Mouse (Mus musculus) small intestine, adult 2 months (tissue): ENCODE results near the gene Tsen34. TPM values are rescaled to one million over a fixed set of nuclear protein-coding genes. Genes with fewer than 3 reads are reported as not detected.

Source experiments
- H3K27ac ChIP-seq: fragments of 200-500 bp; 2 replicates; pipeline ENCODE4 v1.5.1; 2012; ENCODE audit warnings: low read depth, low read length, control low read depth, inconsistent platforms; ENCODE audit not compliant: insufficient read depth
- H3K27me3 ChIP-seq: fragments of 200-500 bp; 2 replicates; pipeline ENCODE4 v1.6.1; 2012; ENCODE audit warnings: mild to moderate bottlenecking, moderate library complexity, low read length, inconsistent platforms; ENCODE audit not compliant: control insufficient read depth, insufficient read depth
- H3K36me3 ChIP-seq: fragments of 200-500 bp; 2 replicates; pipeline ENCODE4 v1.6.1; 2012; ENCODE audit warnings: mild to moderate bottlenecking, low read length, control low read depth, inconsistent platforms; ENCODE audit not compliant: control insufficient read depth, insufficient read depth
- H3K4me1 ChIP-seq: fragments of 200-500 bp; 2 replicates; pipeline ENCODE4 v1.6.1; 2012; ENCODE audit warnings: low read length, inconsistent platforms, mixed read lengths; ENCODE audit not compliant: control insufficient read depth, insufficient read depth, insufficient read length
- H3K4me3 ChIP-seq: fragments of 200-500 bp; 2 replicates; pipeline ENCODE4 v1.5.1; 2012; ENCODE audit warnings: low read depth, mild to moderate bottlenecking, control low read depth, inconsistent platforms, low read length, moderate library complexity
- CTCF ChIP-seq: fragments of 200-500 bp; IDR thresholded peaks from 2 replicates; pipeline ENCODE4 v1.5.1; 2012; ENCODE audit warnings: low read depth, mild to moderate bottlenecking, control low read depth, inconsistent platforms, low read length, moderate library complexity, mixed read lengths; ENCODE audit not compliant: insufficient replicate concordance, insufficient read length; ENCODE audit errors: extremely low read depth
- POLR2A ChIP-seq: fragments of 200-500 bp; IDR thresholded peaks from 2 replicates; pipeline ENCODE4 v1.6.1; 2012; ENCODE audit warnings: low read depth, mild to moderate bottlenecking, control low read depth, inconsistent platforms, low read length, moderate library complexity
- WGBS: fragments of 180-500 bp; shearing (Covaris S2); methylation state at CpG from one replicate; pipeline ENCODE4 v1.1.7; 2018; 5-methylcytosine and 5-hydroxymethylcytosine counted together
- polyA plus RNA-seq: library from polyadenylated mRNA; depleted of rRNA; stranded (reverse); fragments of >200 nt; gene quantifications from 2 replicates; pipeline ENCODE4 v1.2.3, GENCODE M21; 2012; rRNA removed

Gene Tsen34
- polyA plus RNA-seq: 50.3 and 92.2 TPM in 2 replicates

DNA sequence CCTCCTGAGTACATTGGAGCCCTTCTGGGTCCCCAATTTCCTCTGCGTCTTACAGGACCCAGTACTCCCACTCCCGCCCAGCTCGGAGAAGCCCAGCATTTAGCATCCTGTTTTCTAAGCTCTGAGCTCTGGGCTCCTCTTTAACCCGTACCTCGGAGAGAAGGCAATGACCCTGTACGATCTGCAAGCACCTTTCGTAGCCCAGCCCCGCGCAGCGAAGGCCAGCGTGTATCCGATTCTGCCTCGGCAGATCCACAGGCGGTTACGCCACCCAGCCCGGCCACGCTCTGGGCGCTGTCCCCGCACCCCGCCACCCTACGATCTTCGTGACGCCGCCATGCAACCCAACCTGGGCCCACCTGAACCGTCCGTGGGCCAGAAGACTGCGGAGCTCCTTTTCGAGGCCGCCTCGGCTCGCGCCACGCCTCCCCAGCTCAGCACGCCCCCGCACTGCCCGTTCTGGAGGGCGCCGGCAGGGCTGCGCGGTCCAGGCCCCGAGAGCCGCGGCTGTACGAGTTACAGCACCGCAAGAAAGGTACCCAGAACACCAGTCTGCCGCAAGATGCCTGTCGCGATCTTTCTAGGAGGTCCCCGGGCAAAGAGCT lies at the start of gene Tsen34:
TSS of gene Tsen34 (plus strand) at position 482 of the 605 bp plus-strand sequence.
- Histone ChIP-seq H3K4me1 (peaks cover 9% of the 10 kb centered on the region; the same call in 1 of the 2 replicates), H3K27ac (peak within 1 kb of the TSS; percentile 91), H3K4me3 (peak within 1 kb of the TSS; percentile 73), H3K36me3 (peaks cover 3% of the 10 kb centered on the region), H3K27me3 (no peaks in the 10 kb centered on the region)
- TF ChIP-seq CTCF: no peak
- peak; percentile 41; the same call in 1 of the 2 replicates for TF ChIP-seq POLR2A
- 1% methylated on average over 49 of the region's 49 CpGs for WGBS

DNA sequence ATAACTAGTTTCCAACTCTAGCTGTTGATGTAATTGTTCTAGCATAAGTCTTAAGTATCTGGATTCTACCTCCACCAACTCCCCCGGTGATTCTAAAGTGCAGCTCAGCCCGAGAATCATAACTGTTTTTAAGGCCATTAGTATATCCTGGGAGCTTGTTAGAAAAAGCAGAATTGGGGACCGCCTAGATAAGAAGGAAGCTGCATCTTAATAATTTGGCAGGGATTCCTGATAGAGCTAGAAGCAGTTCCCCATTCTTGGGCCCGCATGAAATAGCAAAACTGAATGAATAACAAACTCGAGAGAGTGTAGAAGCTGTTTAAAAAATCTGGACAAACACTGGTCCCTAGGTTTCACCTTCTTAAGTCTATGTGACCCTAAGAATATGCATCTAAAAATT lies 49.3 kb upstream of the Tsen34 start:
- no peak overlapping the region for H3K27ac ChIP-seq
- TF ChIP-seq CTCF (no peak), POLR2A (no peak)
- peaks cover 20% of the 10 kb centered on the region for H3K36me3 ChIP-seq
- H3K4me1 ChIP-seq: peaks cover 10% of the 10 kb centered on the region; the same call in 1 of the 2 replicates
- no peak overlapping the region for H3K4me3 ChIP-seq
- no peaks in the 10 kb centered on the region for H3K27me3 ChIP-seq
- 51% methylated on average over 5 of the region's 5 CpGs for WGBS

DNA sequence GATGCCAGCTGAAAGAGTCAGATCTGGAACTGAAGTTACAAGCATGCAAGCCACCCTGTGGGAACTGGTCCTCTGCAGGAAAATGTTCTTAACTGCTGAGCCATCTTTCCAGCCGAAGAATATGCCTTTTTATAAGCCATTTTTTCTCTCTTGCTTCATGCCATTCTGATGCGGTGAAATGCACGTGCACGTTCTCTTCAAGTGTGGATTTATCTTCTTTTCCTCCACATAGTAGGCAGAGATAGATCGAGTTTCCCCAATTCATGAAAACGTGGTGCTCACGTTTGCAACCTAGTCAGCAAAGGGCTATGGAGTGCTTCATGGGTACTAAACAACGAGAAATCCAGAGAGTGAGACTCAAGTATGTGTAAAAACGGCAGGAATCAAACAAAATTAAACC lies 48.8 kb upstream of the Tsen34 start:
- H3K27ac ChIP-seq: no peak overlapping the region
- TF ChIP-seq POLR2A: no peak
- TF ChIP-seq CTCF: no peak
- no peaks in the 10 kb centered on the region for H3K27me3 ChIP-seq
- no peak overlapping the region for H3K4me3 ChIP-seq
- WGBS: 11% methylated on average over 9 of the region's 9 CpGs
- H3K36me3 ChIP-seq: peaks cover 20% of the 10 kb centered on the region
- H3K4me1 ChIP-seq: peaks cover 10% of the 10 kb centered on the region; the same call in 1 of the 2 replicates

GRCm38 (mm10) chr7:3644348-3644671 lies 48.4 kb upstream of the Tsen34 start:
- H3K4me3 ChIP-seq: peak overlapping the region; percentile 7
- no peak overlapping the region for H3K27ac ChIP-seq
- H3K27me3 ChIP-seq: no peaks in the 10 kb centered on the region
- H3K4me1 ChIP-seq: peaks cover 10% of the 10 kb centered on the region; the same call in 1 of the 2 replicates
- TF ChIP-seq CTCF (no peak), POLR2A (no peak)
- peaks cover 19% of the 10 kb centered on the region for H3K36me3 ChIP-seq
- 0% methylated on average over 11 of the region's 11 CpGs for WGBS

- Histone ChIP-seq H3K36me3 (peaks cover 14% of the 10 kb centered on the region), H3K4me1 (peaks cover 10% of the 10 kb centered on the region; the same call in 1 of the 2 replicates), H3K27me3 (no peaks in the 10 kb centered on the region), H3K4me3 (peak within 1 kb of the TSS; percentile 96), H3K27ac (peak within 1 kb of the TSS; percentile 91)
- TF ChIP-seq POLR2A (no peak), CTCF (no peak)
- WGBS: under 1% methylated on average over 58 of the region's 58 CpGs
Observed at GRCm38 (mm10) chr7:3644672-3645487, 47.8 kb upstream of the Tsen34 start, which contains the start of gene Cnot3. TSS of gene Cnot3 (plus strand) at chr7:3645268.

- WGBS: under 1% methylated on average over 56 of the region's 58 CpGs
- TF ChIP-seq CTCF: no peak
Observed at GRCm38 (mm10) chr7:3645488-3646025, 47.1 kb upstream of the Tsen34 start.

GRCm38 (mm10) chr7:3646188-3646587 lies 46.5 kb upstream of the Tsen34 start:
- no peaks in the 10 kb centered on the region for H3K27me3 ChIP-seq
- WGBS: 2% methylated on average over 9 of the region's 9 CpGs
- no peak for TF ChIP-seq CTCF
- TF ChIP-seq POLR2A: no peak

More at GRCm38 (mm10) chr7:3645488-3646025, 47.1 kb upstream of the Tsen34 start:
- H3K27ac ChIP-seq: peak overlapping the region; percentile 91
- peaks cover 10% of the 10 kb centered on the region; the same call in 1 of the 2 replicates for H3K4me1 ChIP-seq
- H3K27me3 ChIP-seq: no peaks in the 10 kb centered on the region
- peaks cover 9% of the 10 kb centered on the region; the same call in 1 of the 2 replicates for H3K36me3 ChIP-seq
- H3K4me3 ChIP-seq: peak overlapping the region; percentile 96

More at GRCm38 (mm10) chr7:3646188-3646587, 46.5 kb upstream of the Tsen34 start:
- Histone ChIP-seq H3K27ac (peak overlapping the region; percentile 91; the same call in 1 of the 2 replicates), H3K4me3 (peak overlapping the region; percentile 96), H3K36me3 (peaks cover 9% of the 10 kb centered on the region), H3K4me1 (peaks cover 10% of the 10 kb centered on the region; the same call in 1 of the 2 replicates)
